Comparison of ENCODE assay signal across 37 mouse cellular contexts in genomic region chr3:103076476-103076875, GRCm38 (mm10). TPM values are rescaled to one million over a fixed set of nuclear protein-coding genes. Genes with fewer than 3 reads are reported as not detected.
"Had no signal": no experiment of that assay in that cellular context is flagged by ENCODE, and none has a peak within 500 bp of the region (broad histone marks: within the 10 kb centered on the region; RNA-seq: fewer than 3 reads in every experiment).

No protein-coding gene starts in this region.

- ATAC-seq: liver, embryonic 12.5 days; liver, postnatal 0 days; lung, postnatal 0 days; midbrain, embryonic 13.5 days; midbrain, embryonic 15.5 days; midbrain, embryonic 16.5 days had no signal

- DNase-seq: left cerebral cortex, postnatal 4 days; liver; liver, embryonic 13.5 days; liver, postnatal 0 days; lung, adult 18-20 months; lung, adult 2 months; lung, embryonic 14.5 days; lung, postnatal 10 days; lung, postnatal 14 days; lung, postnatal 36 days; lung, postnatal 4 days; midbrain, embryonic 14.5 days had no signal

- H3K4me3 ChIP-seq: limb, embryonic 10.5 days; limb, embryonic 12.5 days; limb, embryonic 13.5 days; limb, embryonic 15.5 days; liver, embryonic 12.5 days; liver, embryonic 13.5 days; liver, embryonic 15.5 days; lung, embryonic 15.5 days; megakaryocyte, embryonic 14.5 days; midbrain, embryonic 10.5 days; midbrain, embryonic 12.5 days; midbrain, embryonic 13.5 days; midbrain, embryonic 15.5 days; myocyte had no signal

- H3K27ac ChIP-seq: limb, embryonic 10.5 days; limb, embryonic 12.5 days; limb, embryonic 13.5 days; limb, embryonic 15.5 days; liver, embryonic 12.5 days; liver, embryonic 13.5 days; liver, embryonic 14.5 days; liver, embryonic 15.5 days; lung, embryonic 15.5 days; macrophage; midbrain, embryonic 10.5 days; midbrain, embryonic 12.5 days; midbrain, embryonic 13.5 days; midbrain, embryonic 15.5 days had no signal

RNA-seq across cellular contexts. Expression of gene Ampd1, which starts 2.7 kb away (rescaled TPM):
- total RNA-seq: left cerebral cortex, postnatal 10 days; left cerebral cortex, postnatal 14 days; left cerebral cortex, postnatal 25 days; left cerebral cortex, postnatal 36 days; left cerebral cortex, postnatal 4 days; megakaryocyte progenitor cell, adult 5-6 weeks; megakaryocyte-erythroid progenitor cell, adult 5-6 weeks; midbrain, postnatal 0 days; monocyte, adult 5-6 weeks had no signal
